Mouse (Mus musculus) urinary bladder, postnatal 36 days (tissue): Measurements from ENCODE around the gene Ptgs1.

Experiments
- DNase-seq, 2 experiments: peaks; one replicate each; pipeline ENCODE4 v3.0.0; 2022; ENCODE audit warnings: low spot score in 2 of 2, mixed read lengths in 1 of 2

Ptgs1 gene

DNA sequence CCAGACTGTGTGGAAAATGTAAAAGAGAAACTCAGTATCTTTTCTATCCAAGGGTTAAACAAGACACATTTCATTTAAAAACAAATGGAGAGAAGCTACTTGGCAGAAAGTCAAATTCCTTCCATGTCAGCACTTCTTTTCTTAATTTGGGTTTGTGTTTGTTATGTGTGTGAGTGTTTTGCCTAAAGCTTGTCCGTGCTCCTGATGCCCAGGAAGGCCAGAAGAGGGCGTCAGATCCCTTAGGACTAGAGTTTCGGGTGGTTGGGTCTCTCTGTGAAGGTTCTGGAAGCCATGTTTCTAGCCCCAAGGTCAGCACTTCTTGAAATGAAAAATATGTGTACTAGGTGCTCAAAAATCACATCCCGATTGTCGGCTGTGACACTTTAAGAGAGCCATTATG, 15.8 kb upstream of the Ptgs1 start:
- DNase-seq: no peak

GRCm38 (mm10) chr2:36215203-36215739, 15.0 kb upstream of the Ptgs1 start:
- DNase-seq: no peak

- no peak for DNase-seq
These were observed 13.7 kb upstream of the Ptgs1 start for GRCm38 (mm10) chr2:36216546-36216945.

GRCm38 (mm10) chr2:36216953-36217573, 13.2 kb upstream of the Ptgs1 start:
- no peak for DNase-seq

- DNase-seq: no peak
These were observed 12.5 kb upstream of the Ptgs1 start for GRCm38 (mm10) chr2:36217692-36218233.

GRCm38 (mm10) chr2:36220106-36220505, 10.1 kb upstream of the Ptgs1 start:
- DNase-seq: no peak

DNA sequence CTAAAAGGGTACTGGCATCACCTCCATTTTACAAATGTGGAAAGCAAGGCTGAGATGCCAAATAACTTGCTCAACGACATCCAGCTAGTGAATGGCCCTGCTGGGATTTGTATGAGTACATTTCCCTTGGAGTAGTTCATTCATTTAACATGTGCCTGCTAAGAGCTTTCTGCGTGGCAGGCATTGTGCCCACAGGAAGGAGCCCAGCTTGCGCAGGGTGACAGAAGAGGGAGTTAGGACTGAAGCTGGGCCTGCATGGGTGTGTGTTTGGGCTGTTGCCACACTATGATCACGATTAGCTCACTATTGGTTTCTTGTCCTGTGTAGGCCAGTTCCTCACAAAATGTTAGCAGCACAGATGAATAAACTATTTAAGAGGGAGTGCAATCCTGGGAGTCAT, 9.3 kb upstream of the Ptgs1 start:
- no peak for DNase-seq

- DNase-seq: no peak
These were observed 7.9 kb upstream of the Ptgs1 start for GRCm38 (mm10) chr2:36222168-36222848.

DNA sequence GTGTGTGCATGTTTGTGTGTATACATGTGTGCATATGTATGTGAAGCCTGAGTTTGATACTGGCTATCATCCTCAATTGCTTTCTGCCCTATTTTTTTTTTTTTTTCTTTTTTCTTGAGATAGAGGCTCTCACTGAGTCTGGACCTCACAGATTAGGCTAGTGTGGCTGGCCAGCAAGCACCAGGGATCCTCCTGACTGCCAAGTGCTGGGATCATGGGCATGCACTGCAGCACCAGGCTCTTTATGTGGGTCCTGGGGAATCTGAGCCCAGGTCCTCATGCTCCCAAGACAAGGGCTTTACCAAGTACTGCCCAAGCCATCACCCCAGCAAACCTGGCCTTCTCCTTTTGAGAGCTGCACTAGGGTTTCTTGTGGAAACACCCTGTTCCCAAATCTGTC, 6.8 kb upstream of the Ptgs1 start:
- no peak for DNase-seq

- DNase-seq: no peak
These were observed 6.1 kb upstream of the Ptgs1 start for GRCm38 (mm10) chr2:36224153-36224552.

DNA sequence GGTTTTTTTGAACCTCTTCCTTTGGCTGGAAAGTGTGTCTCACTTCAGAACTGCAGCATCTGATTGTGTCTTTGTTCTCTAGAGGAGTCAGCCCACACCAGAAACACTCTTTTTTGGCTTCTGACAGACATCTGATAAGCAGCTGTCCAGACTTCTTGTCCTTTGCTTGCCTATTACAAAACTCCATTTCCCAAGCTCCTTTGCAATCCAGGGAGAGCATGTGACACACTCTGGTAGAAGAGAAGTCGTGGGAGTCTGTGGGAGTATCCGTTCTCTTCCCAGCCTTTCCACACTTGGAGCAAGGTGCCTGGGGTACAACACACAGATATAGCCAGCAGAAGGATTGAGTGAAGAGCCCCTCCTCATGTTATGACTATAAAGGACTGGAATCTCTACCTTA, 5.6 kb upstream of the Ptgs1 start:
- DNase-seq: no peak

GRCm38 (mm10) chr2:36230967-36231366, 741 bp downstream of the Ptgs1 start:
- no peak for DNase-seq

DNA sequence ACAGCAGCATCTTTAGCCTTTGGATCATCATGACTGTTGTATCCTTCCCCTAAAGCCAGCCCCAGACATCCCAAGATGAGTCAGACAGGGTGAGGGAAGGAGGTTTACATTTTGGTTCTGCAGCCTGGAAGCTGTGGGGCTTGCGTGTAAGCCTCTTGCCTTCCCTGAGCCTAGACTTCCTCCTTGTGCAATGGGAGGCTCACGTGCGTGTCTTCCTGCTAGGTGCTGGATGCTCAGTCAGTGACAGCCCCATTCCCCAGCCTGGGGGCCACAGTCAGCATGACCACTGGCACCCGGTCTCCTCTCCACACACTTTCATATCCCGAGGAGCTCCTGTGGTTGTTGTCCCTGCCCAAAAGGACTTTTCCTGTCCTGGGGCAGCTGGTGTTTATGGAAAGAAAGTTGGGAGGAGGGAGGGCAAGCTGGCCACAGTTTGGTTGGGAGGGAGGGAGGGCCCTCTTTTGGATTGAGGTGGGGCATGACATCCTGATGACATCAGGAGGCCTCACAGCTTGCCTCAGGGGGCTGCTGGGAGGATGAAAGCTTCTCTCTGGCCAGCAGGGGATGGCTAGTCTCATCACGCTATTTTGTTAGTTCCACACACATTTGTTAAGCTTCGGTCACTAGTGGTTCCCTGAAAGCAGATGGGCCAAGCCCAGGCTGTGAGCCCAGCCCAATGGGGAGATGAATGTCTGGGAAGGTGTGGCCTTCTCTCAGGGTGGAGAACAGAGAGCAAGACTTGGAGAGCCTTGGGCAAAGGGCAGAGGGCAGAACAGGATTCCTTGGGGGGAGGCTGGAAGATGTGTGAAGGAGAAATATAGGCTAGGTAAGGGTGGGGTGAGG, 4.5 kb downstream of the Ptgs1 start:
- no peak for DNase-seq

DNA sequence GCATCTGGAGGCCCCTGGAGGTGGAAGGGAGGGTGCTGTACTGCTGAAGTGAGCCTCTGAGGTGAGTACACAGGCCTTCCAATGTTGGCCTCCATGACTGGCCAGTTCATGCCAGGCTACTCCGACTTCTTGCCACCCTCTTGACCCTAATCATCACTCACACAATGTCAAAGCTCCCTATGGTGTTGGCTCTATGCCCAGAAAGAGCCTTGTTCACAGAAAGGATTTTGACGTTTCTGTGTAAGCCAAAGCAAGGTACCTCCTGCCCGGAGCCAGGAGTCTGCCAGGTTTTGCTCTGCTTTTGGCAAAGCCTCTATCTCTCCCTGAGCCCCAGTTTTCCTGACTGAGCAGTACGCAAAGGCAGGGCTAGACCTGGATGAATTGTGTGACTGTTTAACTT, 5.7 kb downstream of the Ptgs1 start:
- no peak for DNase-seq

GRCm38 (mm10) chr2:36236889-36237288, 6.7 kb downstream of the Ptgs1 start:
- no peak for DNase-seq

- DNase-seq: no peak
These were observed 7.3 kb downstream of the Ptgs1 start for GRCm38 (mm10) chr2:36237557-36237956.

DNA sequence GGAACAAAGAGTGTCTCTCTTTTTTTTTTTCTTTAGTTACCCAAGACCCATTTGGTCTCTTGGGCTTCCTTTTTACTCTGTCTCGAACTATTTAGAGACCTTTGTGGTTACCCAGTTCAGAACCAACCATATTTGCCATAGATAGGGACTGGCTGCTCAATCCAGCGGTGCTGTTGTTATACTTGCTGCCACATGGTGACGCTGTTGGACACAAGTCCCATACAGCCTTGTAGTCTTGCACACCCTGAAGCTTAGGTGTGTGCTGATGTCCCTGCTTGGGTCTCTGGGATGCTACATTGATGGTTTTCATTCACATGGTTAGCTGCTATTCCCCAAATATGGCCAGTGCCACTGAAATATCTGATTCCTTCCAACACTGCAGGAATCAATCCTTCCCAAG, 8.2 kb downstream of the Ptgs1 start:
- DNase-seq: no peak

DNA sequence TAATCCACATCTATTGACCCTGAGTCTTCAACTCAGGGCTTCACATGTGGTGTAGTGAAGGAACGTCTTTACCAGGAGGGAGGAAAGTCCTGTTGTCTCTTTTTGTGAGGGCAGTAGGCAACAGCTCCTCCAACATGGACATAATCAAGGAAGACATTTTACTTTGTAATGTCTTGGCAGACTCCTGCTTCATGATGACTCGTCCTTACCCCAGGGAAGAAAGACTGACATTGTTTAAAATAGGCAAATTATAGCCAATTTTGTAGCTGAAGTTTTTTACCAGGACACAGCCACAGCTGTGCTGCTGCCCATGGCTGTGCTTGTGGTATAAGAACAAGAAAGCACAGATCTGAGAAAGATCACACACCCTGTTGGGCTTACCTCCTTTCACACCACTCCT, 8.7 kb downstream of the Ptgs1 start:
- no peak for DNase-seq

DNA sequence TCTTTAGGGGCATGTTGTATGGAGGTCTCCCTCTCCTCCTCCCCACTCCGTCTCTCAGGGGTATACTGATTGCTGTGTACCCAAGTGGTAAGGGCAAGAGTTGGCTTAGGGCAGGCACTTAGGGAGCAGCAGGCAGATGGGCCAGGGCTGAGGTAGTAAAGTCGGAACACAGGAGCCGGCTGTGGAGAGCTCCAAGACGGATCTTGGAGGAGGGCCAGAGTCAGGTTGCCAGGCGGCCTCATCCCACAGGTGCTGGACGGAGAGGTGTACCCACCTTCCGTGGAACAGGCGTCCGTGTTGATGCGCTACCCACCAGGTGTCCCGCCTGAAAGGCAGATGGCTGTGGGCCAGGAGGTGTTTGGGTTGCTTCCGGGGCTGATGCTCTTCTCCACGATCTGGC, 12.3 kb downstream of the Ptgs1 start:
- DNase-seq: no peak

DNA sequence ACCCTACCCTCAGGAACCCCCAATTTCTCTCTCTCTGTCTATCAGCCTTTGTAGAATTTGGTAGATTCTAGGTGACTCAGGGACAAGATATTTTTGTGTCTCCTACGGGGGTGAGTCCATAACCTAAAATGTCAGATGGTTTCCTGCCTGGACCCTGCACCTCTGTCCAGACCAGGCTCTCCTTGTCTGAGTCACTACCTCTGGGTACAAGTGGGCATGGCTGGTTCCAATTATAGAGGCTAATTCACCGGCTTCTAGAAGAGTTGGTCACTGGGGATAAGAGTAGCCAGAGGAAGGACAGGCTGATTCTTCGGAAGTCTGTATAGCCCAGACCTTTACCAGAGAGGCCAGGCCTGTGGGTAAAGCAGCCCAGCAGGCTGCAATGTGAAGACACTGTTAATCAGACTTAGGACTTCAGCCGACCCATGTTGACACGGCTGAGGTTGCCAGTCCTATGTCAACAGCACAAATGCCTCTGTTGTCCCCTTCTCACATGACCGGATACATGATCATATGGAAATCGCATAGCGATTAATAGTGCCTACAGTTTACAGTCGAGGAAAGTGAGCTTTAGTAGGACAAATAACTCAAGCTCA, 13.2 kb downstream of the Ptgs1 start:
- DNase-seq: no peak

- no peak for DNase-seq
These were observed 13.7 kb downstream of the Ptgs1 start for GRCm38 (mm10) chr2:36243892-36244309.

- no peak for DNase-seq
These were observed 14.5 kb downstream of the Ptgs1 start for GRCm38 (mm10) chr2:36244705-36245104.
